ENCODE assay signal across 9 mouse cellular contexts in genomic region chr16:92060213-92060612, GRCm38 (mm10). TPM values are rescaled to one million over a fixed set of nuclear protein-coding genes. Genes with fewer than 3 reads are reported as not detected.
DNase-seq lines count a peak whose midpoint lies in the region; ATAC-seq lines count a peak whose summit lies in the region.
"Had no signal": no experiment of that assay in that cellular context is flagged by ENCODE, and none has a peak within 500 bp of the region (broad histone marks: within the 10 kb centered on the region; RNA-seq: fewer than 3 reads in every experiment).

No protein-coding gene starts in this region.

- no peaks in the 10 kb centered on the region for H3K27me3 ChIP-seq in forebrain, embryonic 10.5 days (ENCODE audit: poor library complexity, severe bottlenecking)
- no peaks in the 10 kb centered on the region for H3K27me3 ChIP-seq in forebrain, embryonic 11.5 days (ENCODE audit: control insufficient read depth, insufficient read depth, low read length)
- H3K27me3 ChIP-seq in liver, embryonic 13.5 days, result no peaks in the 10 kb centered on the region
- H3K27me3 ChIP-seq in forebrain, embryonic 13.5 days, result no peaks in the 10 kb centered on the region
- H3K27me3 ChIP-seq in midbrain, embryonic 15.5 days (replicated peaks), result no peaks in the 10 kb centered on the region

- H3K4me3 ChIP-seq in forebrain, embryonic 10.5 days, result peak overlapping the region; percentile 97; the same call in 1 of the 2 replicates
- no peak overlapping the region for H3K4me3 ChIP-seq in forebrain, embryonic 11.5 days (ENCODE audit: low read depth, low read length)
- H3K4me3 ChIP-seq in liver, embryonic 13.5 days (replicated peaks), result no peak overlapping the region; the same call in 1 of the 2 replicates
- peak overlapping the region; percentile 87; the same call in 1 of the 2 replicates for H3K4me3 ChIP-seq in forebrain, embryonic 13.5 days
- peak overlapping the region; percentile 86 for H3K4me3 ChIP-seq in midbrain, embryonic 15.5 days

- DNase-seq in forebrain, embryonic 10.5 days (ENCODE audit: extremely low spot score, low spot score), result no peak
- no peak for DNase-seq in forebrain, embryonic 11.5 days (ENCODE audit: low spot score)
- DNase-seq in liver, embryonic 13.5 days, result no peak
- DNase-seq in liver, result no peak
- no peak for DNase-seq in thymus, postnatal 36 days
- DNase-seq in lung, postnatal 10 days, result no peak
- DNase-seq: layer of hippocampus, adult 9-11 months had no signal

- no peak overlapping the region for H3K9ac ChIP-seq in forebrain, embryonic 11.5 days (ENCODE audit: low read length)
- no peak overlapping the region for H3K9ac ChIP-seq in liver, embryonic 13.5 days
- peak overlapping the region; percentile 22; the same call in 1 of the 2 replicates for H3K9ac ChIP-seq in forebrain, embryonic 13.5 days
- H3K9ac ChIP-seq in midbrain, embryonic 15.5 days, result peak overlapping the region; percentile 10; the same call in 1 of the 2 replicates

- no peak overlapping the region for H3K27ac ChIP-seq in forebrain, embryonic 10.5 days
- H3K27ac ChIP-seq in forebrain, embryonic 11.5 days (ENCODE audit: low read depth, low read length), result no peak overlapping the region
- H3K27ac ChIP-seq in liver, embryonic 13.5 days, result no peak overlapping the region; the same call in 1 of the 2 replicates
- no peak overlapping the region for H3K27ac ChIP-seq in forebrain, embryonic 13.5 days
- H3K27ac ChIP-seq in midbrain, embryonic 15.5 days, result no peak overlapping the region

- no peak overlapping the region for H3K4me2 ChIP-seq in forebrain, embryonic 11.5 days (ENCODE audit: low read depth, low read length, severe bottlenecking)
- 0 out of 2 replicates have a peak overlapping the region, but pooled peaks have one; percentile 8 for H3K4me2 ChIP-seq in liver, embryonic 13.5 days
- peak overlapping the region; percentile 83 for H3K4me2 ChIP-seq in forebrain, embryonic 13.5 days
- H3K4me2 ChIP-seq in midbrain, embryonic 15.5 days, result peak overlapping the region; percentile 74

- 75% methylated on average over 3 of the region's 3 CpGs for WGBS in forebrain, embryonic 10.5 days
- 83% methylated on average over 3 of the region's 3 CpGs for WGBS in forebrain, embryonic 11.5 days
- 76% methylated on average over 3 of the region's 3 CpGs for WGBS in liver, embryonic 13.5 days (ENCODE audit: insufficient replicate concordance)
- 75% methylated on average over 3 of the region's 3 CpGs for WGBS in forebrain, embryonic 13.5 days
- WGBS in midbrain, embryonic 15.5 days, result 61% methylated on average over 3 of the region's 3 CpGs

- H3K9me3 ChIP-seq in forebrain, embryonic 10.5 days, result no peaks in the 10 kb centered on the region
- no peaks in the 10 kb centered on the region for H3K9me3 ChIP-seq in forebrain, embryonic 11.5 days (ENCODE audit: control insufficient read depth, low read length)
- no peaks in the 10 kb centered on the region for H3K9me3 ChIP-seq in liver, embryonic 13.5 days (replicated peaks)
- no peaks in the 10 kb centered on the region for H3K9me3 ChIP-seq in forebrain, embryonic 13.5 days (replicated peaks)
- no peaks in the 10 kb centered on the region for H3K9me3 ChIP-seq in midbrain, embryonic 15.5 days

- peaks cover 51% of the 10 kb centered on the region for H3K36me3 ChIP-seq in forebrain, embryonic 10.5 days (replicated peaks)
- H3K36me3 ChIP-seq in forebrain, embryonic 11.5 days (ENCODE audit: control insufficient read depth, insufficient read depth, low read length), result peaks cover 3% of the 10 kb centered on the region; the same call in 1 of the 2 replicates
- H3K36me3 ChIP-seq in liver, embryonic 13.5 days, result peaks cover 28% of the 10 kb centered on the region
- peaks cover 45% of the 10 kb centered on the region for H3K36me3 ChIP-seq in forebrain, embryonic 13.5 days (ENCODE audit: poor library complexity, severe bottlenecking)
- no peaks in the 10 kb centered on the region; the same call in 1 of the 2 replicates for H3K36me3 ChIP-seq in midbrain, embryonic 15.5 days (replicated peaks)

- no peak for ATAC-seq in forebrain, embryonic 11.5 days (replicated peaks; ENCODE audit: low FRiP score)
- ATAC-seq in liver, embryonic 13.5 days (ENCODE audit: low read depth), result no peak
- no peak for ATAC-seq in forebrain, embryonic 13.5 days
- ATAC-seq in midbrain, embryonic 15.5 days (replicated peaks), result no peak

- H3K4me1 ChIP-seq in forebrain, embryonic 10.5 days, result peaks cover 39% of the 10 kb centered on the region
- H3K4me1 ChIP-seq in forebrain, embryonic 11.5 days (replicated peaks; ENCODE audit: control insufficient read depth, insufficient read depth, low read length), result peaks cover 2% of the 10 kb centered on the region; the same call in 1 of the 2 replicates
- H3K4me1 ChIP-seq in liver, embryonic 13.5 days (replicated peaks), result peaks cover 34% of the 10 kb centered on the region
- H3K4me1 ChIP-seq in forebrain, embryonic 13.5 days, result peaks cover 29% of the 10 kb centered on the region
- peaks cover 32% of the 10 kb centered on the region for H3K4me1 ChIP-seq in midbrain, embryonic 15.5 days

RNA-seq across cellular contexts. Expression of gene Slc5a3, which starts 2.1 kb away (rescaled TPM):
- 10.8 and 12.0 TPM in 2 replicates for polyA plus RNA-seq in forebrain, embryonic 10.5 days (2016; fragmentation: Nextera tagmentation; extraction: Ambion mirVana)
- polyA plus RNA-seq in forebrain, embryonic 11.5 days (2014; fragmentation: Nextera tagmentation; extraction: Ambion mirVana), result 11.8 and 12.9 TPM in 2 replicates
- polyA plus RNA-seq in liver, embryonic 13.5 days (2015; fragmentation: Nextera tagmentation; extraction: Ambion mirVana), result 0.96 and 1.3 TPM in 2 replicates
- 8.6 and 11.5 TPM in 2 replicates for polyA plus RNA-seq in forebrain, embryonic 13.5 days (2015; fragmentation: Nextera tagmentation; extraction: Ambion mirVana)
- 18.3 and 21.3 TPM in 2 replicates for polyA plus RNA-seq in midbrain, embryonic 15.5 days (2015; fragmentation: Nextera tagmentation; extraction: Ambion mirVana)

RNA-seq across cellular contexts. Expression of gene Gm49711, which starts 2.1 kb away (rescaled TPM):
- 0.12 and 0.15 TPM in 2 replicates for polyA plus RNA-seq in forebrain, embryonic 10.5 days (2016; fragmentation: Nextera tagmentation; extraction: Ambion mirVana)
- polyA plus RNA-seq in forebrain, embryonic 11.5 days (2014; fragmentation: Nextera tagmentation; extraction: Ambion mirVana), result 0.17 and 0.25 TPM in 2 replicates
- not detected in 2 replicates for polyA plus RNA-seq in liver, embryonic 13.5 days (2015; fragmentation: Nextera tagmentation; extraction: Ambion mirVana)
- polyA plus RNA-seq in forebrain, embryonic 13.5 days (2015; fragmentation: Nextera tagmentation; extraction: Ambion mirVana), result 0.18 and 0.21 TPM in 2 replicates
- polyA plus RNA-seq in midbrain, embryonic 15.5 days (2015; fragmentation: Nextera tagmentation; extraction: Ambion mirVana), result 0.72 and 0.73 TPM in 2 replicates

RNA-seq across cellular contexts. Expression of gene Mrps6, which starts 2.1 kb away (rescaled TPM):
- polyA plus RNA-seq in forebrain, embryonic 10.5 days (2016; fragmentation: Nextera tagmentation; extraction: Ambion mirVana), result 134 and 135 TPM in 2 replicates
- polyA plus RNA-seq in forebrain, embryonic 11.5 days (2014; fragmentation: Nextera tagmentation; extraction: Ambion mirVana), result 116 and 117 TPM in 2 replicates
- 43.7 and 47.8 TPM in 2 replicates for polyA plus RNA-seq in liver, embryonic 13.5 days (2015; fragmentation: Nextera tagmentation; extraction: Ambion mirVana)
- polyA plus RNA-seq in forebrain, embryonic 13.5 days (2015; fragmentation: Nextera tagmentation; extraction: Ambion mirVana), result 143 and 159 TPM in 2 replicates
- 156 and 163 TPM in 2 replicates for polyA plus RNA-seq in midbrain, embryonic 15.5 days (2015; fragmentation: Nextera tagmentation; extraction: Ambion mirVana)

Comparison
In these comparisons a context has a peak if more than half of its experiments do, and no peak if none do; other contexts are left out.
1. H3K4me3 ChIP-seq: peak in forebrain, embryonic 10.5 days (single experiment), forebrain, embryonic 13.5 days (single experiment) and midbrain, embryonic 15.5 days (single experiment); none in forebrain, embryonic 11.5 days (single experiment) and liver, embryonic 13.5 days (single experiment).
2. H3K9ac ChIP-seq: peak in forebrain, embryonic 13.5 days (single experiment) and midbrain, embryonic 15.5 days (single experiment); none in forebrain, embryonic 11.5 days (single experiment) and liver, embryonic 13.5 days (single experiment).